Mouse (Mus musculus): ENCODE measurements around the gene Cdt1.

- TF ChIP-seq CTCF (IDR thresholded peaks at IDR 0.05; ENCODE audit: low read depth) (no peak), EP300 (IDR thresholded peaks at IDR 0.05; ENCODE audit: low read depth) (no peak)
These were observed 36.8 kb downstream of the Cdt1 start for GRCm38 (mm10) chr8:122604640-122605039.

Data from liver, postnatal 0 days (tissue).